Mouse (Mus musculus) left cerebral cortex, postnatal 10 days (tissue): Measurements from ENCODE around the gene Rgs9bp. TPM values are rescaled to one million over a fixed set of nuclear protein-coding genes. Genes with fewer than 3 reads are reported as not detected.

Source experiments
- DNase-seq, 2 experiments: peaks; one replicate each; pipeline ENCODE4 v3.0.0; 2021 to 2022; ENCODE audit warnings: low spot score in 2 of 2, mixed read lengths in 1 of 2; ENCODE audit errors: extremely low spot score in 1 of 2
- intact Hi-C: fragments of 180-260 bp; cut with DNase I; formaldehyde crosslinking; loops from one replicate; pipeline ENCODE4 v1.15.1; 2025
- total RNA-seq, 2 experiments: library from RNA; stranded (reverse); gene quantifications; 2 replicates each; pipeline ENCODE4 v1.2.3; 2021

Rgs9bp gene
- total RNA-seq: 1 to 10 TPM; 1.7 to 3.2 TPM

GRCm38 (mm10) chr7:35585191-35586054, at the start of gene Rgs9bp:
Rgs9bp (minus strand) TSS chr7:35585582.
- intact Hi-C loops: no loop called here
- peak in 1 of 2 experiments; percentile 53 for DNase-seq

GRCm38 (mm10) chr7:35628496-35628895, 43.1 kb upstream of the Rgs9bp start:
- intact Hi-C loops: loop anchor here (10.0 kb wide), 1 partner anchor 214 kb away; no protein-coding TSS in a partner anchor
- DNase-seq: no peak

- intact Hi-C loops: loop anchor here (10.0 kb wide), 1 partner anchor 213 kb away; no protein-coding TSS in a partner anchor
- DNase-seq: no peak
These were observed 42.0 kb upstream of the Rgs9bp start for GRCm38 (mm10) chr7:35627371-35627770.

- no peak for DNase-seq
- intact Hi-C loops: loop anchor here (10.0 kb wide), 1 partner anchor 211 kb away; no protein-coding TSS in a partner anchor
These were observed 40.7 kb upstream of the Rgs9bp start for GRCm38 (mm10) chr7:35626038-35626437.

- no peak for DNase-seq
- intact Hi-C loops: loop anchor here (10.0 kb wide), 1 partner anchor 208 kb away; no protein-coding TSS in a partner anchor
These were observed 37.2 kb upstream of the Rgs9bp start for GRCm38 (mm10) chr7:35622626-35623025.

- intact Hi-C loops: no loop called here
- no peak for DNase-seq
These were observed 32.1 kb upstream of the Rgs9bp start for GRCm38 (mm10) chr7:35617513-35617912.

GRCm38 (mm10) chr7:35609245-35609644, 23.9 kb upstream of the Rgs9bp start:
- no peak for DNase-seq
- intact Hi-C loops: no loop called here

- intact Hi-C loops: no loop called here
- no peak for DNase-seq
These were observed 21.4 kb upstream of the Rgs9bp start for GRCm38 (mm10) chr7:35606816-35607215.

GRCm38 (mm10) chr7:35602766-35603165, 17.4 kb upstream of the Rgs9bp start:
- intact Hi-C loops: no loop called here
- DNase-seq: no peak

- intact Hi-C loops: no loop called here
- no peak for DNase-seq
These were observed 15.7 kb upstream of the Rgs9bp start for GRCm38 (mm10) chr7:35601106-35601505.

GRCm38 (mm10) chr7:35600031-35600430, 14.6 kb upstream of the Rgs9bp start:
- intact Hi-C loops: no loop called here

GRCm38 (mm10) chr7:35599492-35599891, 14.1 kb upstream of the Rgs9bp start:
- no peak for DNase-seq
- intact Hi-C loops: no loop called here

More at GRCm38 (mm10) chr7:35600031-35600430, 14.6 kb upstream of the Rgs9bp start:
- no peak for DNase-seq

GRCm38 (mm10) chr7:35594311-35594710, 8.9 kb upstream of the Rgs9bp start:
- DNase-seq: peak in 1 of 2 experiments; percentile 21
- intact Hi-C loops: no loop called here

- intact Hi-C loops: no loop called here
These were observed 5.4 kb upstream of the Rgs9bp start for GRCm38 (mm10) chr7:35590731-35591191.

GRCm38 (mm10) chr7:35589485-35589884, 4.1 kb upstream of the Rgs9bp start:
- no peak for DNase-seq
- intact Hi-C loops: no loop called here

More at GRCm38 (mm10) chr7:35590731-35591191, 5.4 kb upstream of the Rgs9bp start:
- DNase-seq: peak in 1 of 2 experiments; percentile 55

- intact Hi-C loops: no loop called here
These were observed 3.5 kb upstream of the Rgs9bp start for GRCm38 (mm10) chr7:35588680-35589428.

GRCm38 (mm10) chr7:35587728-35588127, 2.3 kb upstream of the Rgs9bp start:
- intact Hi-C loops: no loop called here
- DNase-seq: no peak

More at GRCm38 (mm10) chr7:35588680-35589428, 3.5 kb upstream of the Rgs9bp start:
- DNase-seq: peak in 1 of 2 experiments; percentile 14

- intact Hi-C loops: no loop called here
- DNase-seq: peak in 1 of 2 experiments; percentile 34
These were observed 1.6 kb upstream of the Rgs9bp start for GRCm38 (mm10) chr7:35586906-35587445.
